Mouse (Mus musculus) ES-Bruce4 (cell line): ENCODE results near the gene Aspg.

Source experiments
- CTCF ChIP-seq: IDR thresholded peaks from one replicate; pipeline ENCODE4 v1.8.1; 2011; ENCODE audit warnings: low read depth, low read length
- POLR2A ChIP-seq: IDR thresholded peaks from one replicate; pipeline ENCODE4 v1.8.1; 2011; ENCODE audit warnings: low read length; ENCODE audit not compliant: insufficient read depth

DNA sequence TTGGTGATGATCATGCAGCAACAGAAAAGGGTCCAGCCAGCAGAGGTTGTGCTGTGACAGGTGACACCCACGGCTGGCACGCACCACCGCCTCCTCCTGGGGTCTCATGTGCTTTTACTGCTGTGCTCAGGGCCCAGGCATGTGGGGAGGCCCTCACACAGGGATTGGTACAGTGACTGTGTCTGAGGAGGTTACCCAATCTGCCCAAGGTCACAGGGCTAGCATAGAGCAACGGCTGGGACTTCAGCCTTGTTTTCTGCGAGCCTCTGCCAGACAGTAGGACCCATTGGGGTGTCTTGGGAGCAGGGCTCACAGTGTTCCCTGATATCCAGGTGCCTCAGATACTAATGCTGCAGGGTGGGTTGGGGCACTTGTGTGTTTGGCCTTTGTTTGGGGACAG, 4.8 kb downstream of the Aspg start:
- TF ChIP-seq CTCF (no peak), POLR2A (no peak)
